Mouse (Mus musculus) MEL (cell line): Measurements from ENCODE around the gene Krt5.

Experiments
- CTCF ChIP-seq, 3 experiments: IDR thresholded peaks in 2 of 3; conservative IDR thresholded peaks in 1 of 3; 2 replicates each; pipeline ENCODE4 v1.5.1; 2011 to 2012; ENCODE audit warnings: low read length in 3 of 3, low read depth in 2 of 3, mild to moderate bottlenecking in 2 of 3, improper control_type of control experiment in 1 of 3, inconsistent platforms in 1 of 3, mixed read lengths in 1 of 3, moderate library complexity in 1 of 3; ENCODE audit not compliant: control insufficient read depth in 1 of 3, insufficient read depth in 1 of 3, poor library complexity in 1 of 3, severe bottlenecking in 1 of 3
- EP300 ChIP-seq, 2 experiments: IDR thresholded peaks; 2 replicates each; pipeline ENCODE4 v1.6.1; 2011; ENCODE audit warnings: improper control_type of control experiment in 2 of 2, low read length in 2 of 2, low read depth in 1 of 2, mild to moderate bottlenecking in 1 of 2
- ETS1 ChIP-seq: IDR thresholded peaks from 2 replicates; pipeline ENCODE4 v1.6.1; 2012; ENCODE audit warnings: low read depth, mild to moderate bottlenecking, inconsistent platforms, low read length, improper control_type of control experiment, moderate library complexity
- GATA1 ChIP-seq: IDR thresholded peaks from 2 replicates; pipeline ENCODE4 v1.6.1; 2011; ENCODE audit warnings: low read depth, low read length, improper control_type of control experiment
- HCFC1 ChIP-seq: IDR thresholded peaks from 2 replicates; pipeline ENCODE4 v1.6.1; 2012; ENCODE audit warnings: low read depth, mild to moderate bottlenecking, inconsistent platforms, low read length, improper control_type of control experiment, moderate library complexity
- JUND ChIP-seq: IDR thresholded peaks from 2 replicates; pipeline ENCODE4 v1.6.1; 2011; ENCODE audit warnings: low read depth, mild to moderate bottlenecking, improper control_type of control experiment, low read length
- MXI1 ChIP-seq: IDR thresholded peaks from 2 replicates; pipeline ENCODE4 v1.6.1; 2011; ENCODE audit warnings: mild to moderate bottlenecking, low read depth, low read length, improper control_type of control experiment
- MYC ChIP-seq: IDR thresholded peaks from 2 replicates; pipeline ENCODE4 v1.6.1; 2011; ENCODE audit warnings: low read depth, mild to moderate bottlenecking, low read length, improper control_type of control experiment, moderate library complexity
- POLR2A ChIP-seq, 2 experiments: IDR thresholded peaks; 2 replicates each; pipeline ENCODE4 v1.6.1; 2011 to 2012; ENCODE audit warnings: low read length in 2 of 2, mild to moderate bottlenecking in 2 of 2, control low read depth in 1 of 2, improper control_type of control experiment in 1 of 2, low read depth in 1 of 2, moderate library complexity in 1 of 2; ENCODE audit not compliant: control insufficient read depth in 1 of 2, insufficient read depth in 1 of 2, poor library complexity in 1 of 2
- RCOR1 ChIP-seq: IDR thresholded peaks from 2 replicates; pipeline ENCODE4 v1.6.1; 2012; ENCODE audit warnings: low read depth, mild to moderate bottlenecking, inconsistent platforms, low read length, improper control_type of control experiment
- SIN3A ChIP-seq: IDR thresholded peaks from 2 replicates; pipeline ENCODE4 v1.6.1; 2012; ENCODE audit warnings: low read length, improper control_type of control experiment, inconsistent platforms
- UBTF ChIP-seq: IDR thresholded peaks from 2 replicates; pipeline ENCODE4 v1.6.1; 2012; ENCODE audit warnings: low read depth, mild to moderate bottlenecking, inconsistent platforms, low read length, improper control_type of control experiment, moderate library complexity, borderline replicate concordance; ENCODE audit not compliant: insufficient read depth
- USF2 ChIP-seq, 2 experiments: IDR thresholded peaks; 2 replicates each; pipeline ENCODE4 v1.6.1; 2011 to 2012; ENCODE audit warnings: improper control_type of control experiment in 2 of 2, low read length in 2 of 2, borderline replicate concordance in 1 of 2, inconsistent platforms in 1 of 2, low read depth in 1 of 2, mild to moderate bottlenecking in 1 of 2; ENCODE audit not compliant: insufficient read depth in 1 of 2

- TF ChIP-seq MXI1: no peak
- TF ChIP-seq CTCF (IDR thresholded peaks at IDR 0.05 in 2 of 3, conservative IDR thresholded peaks at IDR 0.05 in 1 of 3; ENCODE audit: control insufficient read depth in 1 of 3, insufficient read depth in 1 of 3, low read depth in 2 of 3, low read length in 3 of 3, poor library complexity in 1 of 3, severe bottlenecking in 1 of 3): no peak
- no peak for TF ChIP-seq ETS1
- TF ChIP-seq SIN3A: no peak
- TF ChIP-seq UBTF: no peak
- no peak for TF ChIP-seq POLR2A (IDR thresholded peaks at IDR 0.05; ENCODE audit: control insufficient read depth in 1 of 2, insufficient read depth in 1 of 2, low read depth in 1 of 2, low read length in 2 of 2, poor library complexity in 1 of 2)
- TF ChIP-seq HCFC1: no peak
- no peak for TF ChIP-seq USF2 (IDR thresholded peaks at IDR 0.05; ENCODE audit: borderline replicate concordance in 1 of 2, insufficient read depth in 1 of 2, low read depth in 1 of 2, low read length in 2 of 2)
- TF ChIP-seq EP300 (IDR thresholded peaks at IDR 0.05; ENCODE audit: low read depth in 1 of 2, low read length in 2 of 2): no peak
- TF ChIP-seq JUND: no peak
- no peak for TF ChIP-seq MYC
- TF ChIP-seq RCOR1: no peak
- TF ChIP-seq GATA1: no peak
Measured at GRCm38 (mm10) chr15:101730653-101731052, 18.0 kb upstream of the Krt5 start.
